Mouse (Mus musculus): Measurements from ENCODE around the gene Slc25a43.

The Slc25a43 gene

GRCm38 (mm10) chrX:36823932-36824711 lies 80.7 kb downstream of the Slc25a43 start:
- CTCF ChIA-PET, result no interaction called here

GRCm38 (mm10) chrX:36825032-36825431 lies 81.6 kb downstream of the Slc25a43 start:
- CTCF ChIA-PET, result no interaction called here
